Mouse (Mus musculus) embryonic facial prominence, embryonic 12.5 days (tissue): ENCODE results near the gene Grip1. TPM values are rescaled to one million over a fixed set of nuclear protein-coding genes. Genes with fewer than 3 reads are reported as not detected.

Source experiments
- ATAC-seq: fragments of 200-750 bp; cut with Nextera tagmentation; 2 replicates; pipeline ENCODE4 v1.8.0; 2017; ENCODE audit not compliant: insufficient number of reproducible peaks, insufficient read depth, low FRiP score, low TSS enrichment
- H3K27ac ChIP-seq: fragments of 300-500 bp; sonication (generic); 2 replicates; pipeline ENCODE4 v1.5.1; 2016; ENCODE audit warnings: mild to moderate bottlenecking
- H3K27me3 ChIP-seq: fragments of 300-500 bp; sonication (generic); 2 replicates; pipeline ENCODE4 v1.6.1; 2016; ENCODE audit warnings: mild to moderate bottlenecking, moderate library complexity
- H3K36me3 ChIP-seq: fragments of 300-500 bp; sonication (generic); 2 replicates; pipeline ENCODE4 v1.6.1; 2016; ENCODE audit warnings: mild to moderate bottlenecking
- H3K4me1 ChIP-seq: fragments of 300-500 bp; sonication (generic); 2 replicates; pipeline ENCODE4 v1.6.1; 2016
- H3K4me2 ChIP-seq: fragments of 300-500 bp; sonication (generic); replicated peaks from 2 replicates; pipeline ENCODE4 v1.6.1; 2016; ENCODE audit warnings: mild to moderate bottlenecking, moderate library complexity
- H3K4me3 ChIP-seq: fragments of 300-500 bp; sonication (generic); 2 replicates; pipeline ENCODE4 v1.5.1; 2016; ENCODE audit warnings: mild to moderate bottlenecking
- H3K9ac ChIP-seq: fragments of 300-500 bp; sonication (generic); 2 replicates; pipeline ENCODE4 v1.6.1; 2016; ENCODE audit warnings: mild to moderate bottlenecking, moderate library complexity
- H3K9me3 ChIP-seq: fragments of 300-500 bp; sonication (generic); 2 replicates; pipeline ENCODE4 v1.6.1; 2016; ENCODE audit warnings: mild to moderate bottlenecking, moderate library complexity
- WGBS: fragments of 180-500 bp; shearing (Covaris S2); methylation state at CpG from one replicate; pipeline ENCODE4 v1.1.7; 2016; 5-methylcytosine and 5-hydroxymethylcytosine counted together
- polyA plus RNA-seq: library from polyadenylated mRNA; unstranded; fragments of >200 nt; fragmentation: Nextera tagmentation; extraction: Ambion mirVana; gene quantifications from 2 replicates; pipeline ENCODE4 v1.2.1, GENCODE M21; 2016

Grip1 gene
- polyA plus RNA-seq, 1 experiment from 2014 or later, result 5.8 TPM

GRCm38 (mm10) chr10:119575780-119576179 is 122.2 kb downstream of the Grip1 start:
- no peaks in the 10 kb centered on the region for H3K4me1 ChIP-seq
- 89% methylated on average over 1 of the region's 1 CpGs for WGBS
- no peak overlapping the region for H3K27ac ChIP-seq
- no peaks in the 10 kb centered on the region for H3K9me3 ChIP-seq
- H3K4me2 ChIP-seq, result no peak overlapping the region
- no peak overlapping the region for H3K4me3 ChIP-seq
- ATAC-seq, result no peak
- no peaks in the 10 kb centered on the region for H3K36me3 ChIP-seq
- no peak overlapping the region for H3K9ac ChIP-seq
- H3K27me3 ChIP-seq, result no peaks in the 10 kb centered on the region

- Histone ChIP-seq H3K9ac (no peak overlapping the region), H3K27me3 (no peaks in the 10 kb centered on the region), H3K36me3 (no peaks in the 10 kb centered on the region), H3K4me1 (no peaks in the 10 kb centered on the region; the same call in 1 of the 2 replicates), H3K27ac (no peak overlapping the region), H3K4me2 (no peak overlapping the region), H3K4me3 (no peak overlapping the region), H3K9me3 (no peaks in the 10 kb centered on the region)
- WGBS, result 59% methylated on average over 4 of the region's 4 CpGs
- ATAC-seq, result no peak
Observed at GRCm38 (mm10) chr10:119580024-119580423, 126.4 kb downstream of the Grip1 start.

GRCm38 (mm10) chr10:119584666-119585065 is 131.0 kb downstream of the Grip1 start:
- Histone ChIP-seq H3K9ac (no peak overlapping the region), H3K4me2 (no peak overlapping the region), H3K27me3 (no peaks in the 10 kb centered on the region), H3K36me3 (no peaks in the 10 kb centered on the region), H3K4me3 (no peak overlapping the region), H3K9me3 (no peaks in the 10 kb centered on the region), H3K4me1 (no peaks in the 10 kb centered on the region; the same call in 1 of the 2 replicates), H3K27ac (no peak overlapping the region)
- ATAC-seq, result no peak
- WGBS, result 52% methylated on average over 6 of the region's 6 CpGs

- Histone ChIP-seq H3K4me1 (no peaks in the 10 kb centered on the region; the same call in 1 of the 2 replicates), H3K4me2 (no peak overlapping the region), H3K9ac (no peak overlapping the region), H3K27me3 (no peaks in the 10 kb centered on the region), H3K4me3 (no peak overlapping the region), H3K27ac (no peak overlapping the region), H3K36me3 (no peaks in the 10 kb centered on the region), H3K9me3 (no peaks in the 10 kb centered on the region)
- WGBS, result 78% methylated on average over 3 of the region's 3 CpGs
- no peak for ATAC-seq
Observed at GRCm38 (mm10) chr10:119586976-119587375, 133.3 kb downstream of the Grip1 start.

- Histone ChIP-seq H3K36me3 (no peaks in the 10 kb centered on the region), H3K27ac (no peak overlapping the region), H3K27me3 (no peaks in the 10 kb centered on the region), H3K4me1 (no peaks in the 10 kb centered on the region), H3K9me3 (no peaks in the 10 kb centered on the region), H3K4me2 (no peak overlapping the region), H3K9ac (no peak overlapping the region), H3K4me3 (no peak overlapping the region)
- ATAC-seq, result no peak
- WGBS, result 54% methylated on average over 5 of the region's 5 CpGs
Observed at GRCm38 (mm10) chr10:119596822-119597221, 143.2 kb downstream of the Grip1 start.

- no peak overlapping the region for H3K27ac ChIP-seq
- 88% methylated on average over 6 of the region's 6 CpGs for WGBS
- H3K4me1 ChIP-seq, result no peaks in the 10 kb centered on the region
- H3K36me3 ChIP-seq, result no peaks in the 10 kb centered on the region
- no peaks in the 10 kb centered on the region for H3K9me3 ChIP-seq
- ATAC-seq, result no peak
- no peak overlapping the region for H3K4me3 ChIP-seq
- H3K4me2 ChIP-seq, result no peak overlapping the region
- H3K9ac ChIP-seq, result no peak overlapping the region
- H3K27me3 ChIP-seq, result no peaks in the 10 kb centered on the region
Observed at GRCm38 (mm10) chr10:119607501-119607900, 153.9 kb downstream of the Grip1 start.

GRCm38 (mm10) chr10:119608998-119609397 is 155.4 kb downstream of the Grip1 start:
- H3K27me3 ChIP-seq, result no peaks in the 10 kb centered on the region
- H3K4me3 ChIP-seq, result no peak overlapping the region
- H3K36me3 ChIP-seq, result no peaks in the 10 kb centered on the region
- ATAC-seq, result no peak
- no peak overlapping the region for H3K9ac ChIP-seq
- 87% methylated on average over 7 of the region's 7 CpGs for WGBS
- no peaks in the 10 kb centered on the region for H3K4me1 ChIP-seq
- H3K9me3 ChIP-seq, result no peaks in the 10 kb centered on the region
- H3K4me2 ChIP-seq, result no peak overlapping the region
- no peak overlapping the region for H3K27ac ChIP-seq

- H3K27ac ChIP-seq, result no peak overlapping the region
- H3K4me3 ChIP-seq, result no peak overlapping the region
- H3K36me3 ChIP-seq, result no peaks in the 10 kb centered on the region
- ATAC-seq, result no peak
- no peaks in the 10 kb centered on the region; the same call in none of the 2 replicates for H3K4me1 ChIP-seq
- no peak overlapping the region for H3K9ac ChIP-seq
- WGBS, result 65% methylated on average over 9 of the region's 9 CpGs
- H3K4me2 ChIP-seq, result no peak overlapping the region
- H3K9me3 ChIP-seq, result no peaks in the 10 kb centered on the region
- H3K27me3 ChIP-seq, result no peaks in the 10 kb centered on the region
Observed at GRCm38 (mm10) chr10:119610279-119610895, 156.8 kb downstream of the Grip1 start.

- Histone ChIP-seq H3K4me2 (no peak overlapping the region), H3K36me3 (no peaks in the 10 kb centered on the region), H3K9me3 (no peaks in the 10 kb centered on the region), H3K4me1 (peaks cover 12% of the 10 kb centered on the region), H3K9ac (no peak overlapping the region), H3K4me3 (no peak overlapping the region), H3K27me3 (no peaks in the 10 kb centered on the region), H3K27ac (no peak overlapping the region)
- 86% methylated on average over 5 of the region's 5 CpGs for WGBS
- ATAC-seq, result no peak
Observed at GRCm38 (mm10) chr10:119612034-119612433, 158.4 kb downstream of the Grip1 start.

GRCm38 (mm10) chr10:119614726-119615125 is 161.1 kb downstream of the Grip1 start:
- Histone ChIP-seq H3K4me3 (no peak overlapping the region), H3K4me1 (peaks cover 13% of the 10 kb centered on the region), H3K9ac (no peak overlapping the region), H3K27me3 (no peaks in the 10 kb centered on the region), H3K4me2 (peak overlapping the region; percentile 22; the same call in 1 of the 2 replicates), H3K9me3 (no peaks in the 10 kb centered on the region), H3K36me3 (no peaks in the 10 kb centered on the region), H3K27ac (peak overlapping the region; percentile 0)
- no peak for ATAC-seq
- 43% methylated on average over 7 of the region's 7 CpGs for WGBS

GRCm38 (mm10) chr10:119615240-119615885 is 161.7 kb downstream of the Grip1 start:
- H3K4me3 ChIP-seq, result no peak overlapping the region
- H3K9me3 ChIP-seq, result no peaks in the 10 kb centered on the region
- 68% methylated on average over 14 of the region's 14 CpGs for WGBS
- H3K36me3 ChIP-seq, result no peaks in the 10 kb centered on the region
- peak overlapping the region; percentile 75 for H3K27ac ChIP-seq
- H3K4me2 ChIP-seq, result no peak overlapping the region
- ATAC-seq, result peak; percentile 91
- no peaks in the 10 kb centered on the region for H3K27me3 ChIP-seq
- peaks cover 13% of the 10 kb centered on the region for H3K4me1 ChIP-seq
- no peak overlapping the region for H3K9ac ChIP-seq

GRCm38 (mm10) chr10:119616078-119616477 is 162.4 kb downstream of the Grip1 start:
- no peaks in the 10 kb centered on the region for H3K9me3 ChIP-seq
- 81% methylated on average over 3 of the region's 3 CpGs for WGBS
- no peak for ATAC-seq
- H3K36me3 ChIP-seq, result no peaks in the 10 kb centered on the region
- H3K9ac ChIP-seq, result no peak overlapping the region
- H3K4me3 ChIP-seq, result no peak overlapping the region
- H3K4me1 ChIP-seq, result peaks cover 13% of the 10 kb centered on the region
- no peaks in the 10 kb centered on the region for H3K27me3 ChIP-seq
- H3K4me2 ChIP-seq, result no peak overlapping the region
- no peak overlapping the region for H3K27ac ChIP-seq
